Mouse (Mus musculus): ENCODE results near the gene Zdhhc8. TPM values are rescaled to one million over a fixed set of nuclear protein-coding genes. Genes with fewer than 3 reads are reported as not detected.

Gene Zdhhc8
- polyA plus RNA-seq (2015; fragmentation: Nextera tagmentation; extraction: Ambion mirVana), result 11.5 and 11.6 TPM in 2 replicates

- WGBS, result under 1% methylated on average over 63 of the region's 79 CpGs
- Histone ChIP-seq H3K4me3 (replicated peaks) (peak within 1 kb of the TSS; percentile 94), H3K9ac (peak within 1 kb of the TSS; percentile 89), H3K36me3 (peaks cover 8% of the 10 kb centered on the region), H3K9me3 (no peaks in the 10 kb centered on the region), H3K27ac (peak within 1 kb of the TSS; percentile 74), H3K27me3 (replicated peaks) (no peaks in the 10 kb centered on the region), H3K4me1 (replicated peaks) (peaks cover 32% of the 10 kb centered on the region), H3K4me2 (replicated peaks) (peak within 1 kb of the TSS; percentile 77)
- peak; percentile 89 for ATAC-seq
Measured at GRCm38 (mm10) chr16:18234671-18235388, at the start of gene Zdhhc8. Zdhhc8 (minus strand) TSS chr16:18235136.

GRCm38 (mm10) chr16:18275166-18275565 is 40.2 kb upstream of the Zdhhc8 start:
- Histone ChIP-seq H3K36me3 (peaks cover 72% of the 10 kb centered on the region), H3K9me3 (no peaks in the 10 kb centered on the region), H3K27me3 (replicated peaks) (no peaks in the 10 kb centered on the region), H3K27ac (no peak overlapping the region), H3K4me1 (replicated peaks) (no peaks in the 10 kb centered on the region), H3K9ac (no peak overlapping the region), H3K4me2 (replicated peaks) (no peak overlapping the region), H3K4me3 (replicated peaks) (no peak overlapping the region)
- 87% methylated on average over 2 of the region's 2 CpGs for WGBS
- ATAC-seq, result no peak

GRCm38 (mm10) chr16:18268182-18268581 is 33.2 kb upstream of the Zdhhc8 start:
- no peak overlapping the region for H3K27ac ChIP-seq
- no peaks in the 10 kb centered on the region for H3K27me3 ChIP-seq (replicated peaks)
- no peak overlapping the region for H3K4me2 ChIP-seq (replicated peaks)
- no peaks in the 10 kb centered on the region for H3K9me3 ChIP-seq
- H3K36me3 ChIP-seq, result peaks cover 40% of the 10 kb centered on the region
- no peak overlapping the region for H3K9ac ChIP-seq
- 83% methylated on average over 5 of the region's 5 CpGs for WGBS
- H3K4me3 ChIP-seq (replicated peaks), result no peak overlapping the region
- no peaks in the 10 kb centered on the region for H3K4me1 ChIP-seq (replicated peaks)
- no peak for ATAC-seq

- Histone ChIP-seq H3K27ac (no peak overlapping the region), H3K9ac (no peak overlapping the region), H3K4me3 (replicated peaks) (no peak overlapping the region), H3K9me3 (no peaks in the 10 kb centered on the region), H3K4me2 (replicated peaks) (no peak overlapping the region), H3K27me3 (replicated peaks) (no peaks in the 10 kb centered on the region), H3K4me1 (replicated peaks) (no peaks in the 10 kb centered on the region), H3K36me3 (peaks cover 25% of the 10 kb centered on the region)
- WGBS, result 87% methylated on average over 2 of the region's 2 CpGs
- ATAC-seq, result no peak
Measured at GRCm38 (mm10) chr16:18265024-18265423, 30.1 kb upstream of the Zdhhc8 start.

- no peak within 1 kb of the TSS for H3K4me2 ChIP-seq (replicated peaks)
- 93% methylated on average over 2 of the region's 2 CpGs for WGBS
- H3K36me3 ChIP-seq, result peaks cover 60% of the 10 kb centered on the region
- H3K9ac ChIP-seq, result no peak within 1 kb of the TSS
- H3K4me3 ChIP-seq (replicated peaks), result no peak within 1 kb of the TSS
- no peaks in the 10 kb centered on the region for H3K9me3 ChIP-seq
- H3K27ac ChIP-seq, result no peak within 1 kb of the TSS
- ATAC-seq, result no peak
- H3K4me1 ChIP-seq (replicated peaks), result no peaks in the 10 kb centered on the region
- H3K27me3 ChIP-seq (replicated peaks), result no peaks in the 10 kb centered on the region
Measured at GRCm38 (mm10) chr16:18258221-18258620, 23.3 kb upstream of the Zdhhc8 start, which contains the start of gene Gm49776. Gm49776 (minus strand) TSS chr16:18258321.

GRCm38 (mm10) chr16:18253866-18254265 is 18.9 kb upstream of the Zdhhc8 start:
- WGBS, result 93% methylated on average over 1 of the region's 1 CpGs
- H3K9me3 ChIP-seq, result no peaks in the 10 kb centered on the region
- H3K27ac ChIP-seq, result no peak overlapping the region
- H3K4me1 ChIP-seq (replicated peaks), result peaks cover 23% of the 10 kb centered on the region
- peaks cover 58% of the 10 kb centered on the region for H3K36me3 ChIP-seq
- no peaks in the 10 kb centered on the region for H3K27me3 ChIP-seq (replicated peaks)
- H3K9ac ChIP-seq, result no peak overlapping the region
- H3K4me2 ChIP-seq (replicated peaks), result no peak overlapping the region
- no peak for ATAC-seq
- no peak overlapping the region for H3K4me3 ChIP-seq (replicated peaks)

- no peaks in the 10 kb centered on the region for H3K9me3 ChIP-seq
- no peaks in the 10 kb centered on the region for H3K27me3 ChIP-seq (replicated peaks)
- peaks cover 49% of the 10 kb centered on the region for H3K36me3 ChIP-seq
- H3K4me2 ChIP-seq (replicated peaks), result no peak overlapping the region
- no peak overlapping the region for H3K27ac ChIP-seq
- peaks cover 23% of the 10 kb centered on the region for H3K4me1 ChIP-seq (replicated peaks)
- no peak overlapping the region for H3K9ac ChIP-seq
- H3K4me3 ChIP-seq (replicated peaks), result no peak overlapping the region
- WGBS, result 79% methylated on average over 6 of the region's 6 CpGs
- no peak for ATAC-seq
Measured at GRCm38 (mm10) chr16:18252736-18253135, 17.8 kb upstream of the Zdhhc8 start.

GRCm38 (mm10) chr16:18250828-18251790 is 16.2 kb upstream of the Zdhhc8 start:
- Histone ChIP-seq H3K4me3 (replicated peaks) (peak overlapping the region; percentile 95; the same call in 1 of the 2 replicates), H3K9ac (peak overlapping the region; percentile 86), H3K9me3 (no peaks in the 10 kb centered on the region), H3K36me3 (peaks cover 40% of the 10 kb centered on the region), H3K4me2 (replicated peaks) (peak overlapping the region; percentile 93), H3K4me1 (replicated peaks) (peaks cover 35% of the 10 kb centered on the region), H3K27ac (0 out of 2 replicates have a peak overlapping the region, but pooled peaks have one; percentile 17), H3K27me3 (replicated peaks) (no peaks in the 10 kb centered on the region)
- no peak for ATAC-seq
- 59% methylated on average over 10 of the region's 10 CpGs for WGBS

- Histone ChIP-seq H3K4me3 (replicated peaks) (peak overlapping the region; percentile 95), H3K27ac (no peak overlapping the region), H3K4me2 (replicated peaks) (peak overlapping the region; percentile 93), H3K4me1 (replicated peaks) (peaks cover 37% of the 10 kb centered on the region), H3K27me3 (replicated peaks) (no peaks in the 10 kb centered on the region), H3K9ac (peak overlapping the region; percentile 86), H3K36me3 (peaks cover 43% of the 10 kb centered on the region), H3K9me3 (no peaks in the 10 kb centered on the region)
- no peak for ATAC-seq
- whole genome bisulfite sequencing, result 61% methylated on average over 4 of the region's 4 CpGs
Measured at GRCm38 (mm10) chr16:18250231-18250630, 15.3 kb upstream of the Zdhhc8 start.

- ATAC-seq, result peak; percentile 18
- 2% methylated on average over 27 of the region's 27 CpGs for WGBS
- peaks cover 45% of the 10 kb centered on the region for H3K36me3 ChIP-seq
- H3K4me1 ChIP-seq (replicated peaks), result peaks cover 37% of the 10 kb centered on the region
- peak overlapping the region; percentile 93 for H3K27ac ChIP-seq
- no peaks in the 10 kb centered on the region for H3K9me3 ChIP-seq
- H3K9ac ChIP-seq, result peak overlapping the region; percentile 86
- H3K27me3 ChIP-seq (replicated peaks), result no peaks in the 10 kb centered on the region
- peak overlapping the region; percentile 93 for H3K4me2 ChIP-seq (replicated peaks)
- peak overlapping the region; percentile 95 for H3K4me3 ChIP-seq (replicated peaks)
Measured at GRCm38 (mm10) chr16:18249364-18249967, 14.5 kb upstream of the Zdhhc8 start.

GRCm38 (mm10) chr16:18248433-18249363 is 13.8 kb upstream of the Zdhhc8 start, which contains the start of the genes Trmt2a and Ranbp1:
Trmt2a (plus strand) TSS chr16:18248679.
Ranbp1 (minus strand) TSS chr16:18248732.
- no peaks in the 10 kb centered on the region for H3K9me3 ChIP-seq
- peak within 1 kb of the TSS; percentile 94 for H3K9ac ChIP-seq
- peak; percentile 96 for ATAC-seq
- peak within 1 kb of the TSS; percentile 93 for H3K4me2 ChIP-seq (replicated peaks)
- H3K36me3 ChIP-seq, result peaks cover 43% of the 10 kb centered on the region
- H3K4me1 ChIP-seq (replicated peaks), result peaks cover 37% of the 10 kb centered on the region
- under 1% methylated on average over 99 of the region's 102 CpGs for WGBS
- H3K27ac ChIP-seq, result peak within 1 kb of the TSS; percentile 93
- no peaks in the 10 kb centered on the region for H3K27me3 ChIP-seq (replicated peaks)
- H3K4me3 ChIP-seq (replicated peaks), result peak within 1 kb of the TSS; percentile 95
